Comparison of ENCODE assay signal across 35 mouse cellular contexts in genomic region chr16:57133611-57134010, GRCm38 (mm10).
"Had no signal": no experiment of that assay in that cellular context is flagged by ENCODE, and none has a peak within 500 bp of the region (broad histone marks: within the 10 kb centered on the region; RNA-seq: fewer than 3 reads in every experiment).

No protein-coding gene starts in this region.

- ATAC-seq: hindbrain, embryonic 16.5 days; hindbrain, postnatal 0 days; inflammation-experienced regulatory T-cells, adult 6 months; intestine, embryonic 15.5 days; intestine, embryonic 16.5 days; intestine, postnatal 0 days had no signal

- H3K4me3 ChIP-seq: heart, embryonic 12.5 days; heart, embryonic 13.5 days; heart, embryonic 15.5 days; hindbrain, embryonic 10.5 days; hindbrain, embryonic 12.5 days; hindbrain, embryonic 13.5 days; hindbrain, embryonic 15.5 days; intestine, embryonic 15.5 days; kidney, embryonic 15.5 days; layer of hippocampus, adult 2 months; left cerebral cortex, adult 2 months had no signal

- H3K9ac ChIP-seq: heart, embryonic 12.5 days; heart, embryonic 13.5 days; heart, embryonic 15.5 days; hindbrain, embryonic 12.5 days; hindbrain, embryonic 13.5 days; hindbrain, embryonic 14.5 days; hindbrain, embryonic 15.5 days; intestine, embryonic 15.5 days; kidney, embryonic 15.5 days had no signal

- H3K27me3 ChIP-seq: heart, embryonic 12.5 days; heart, embryonic 13.5 days; heart, embryonic 15.5 days; hindbrain, embryonic 12.5 days; hindbrain, embryonic 13.5 days; hindbrain, embryonic 15.5 days; intestine, embryonic 15.5 days; kidney, embryonic 15.5 days had no signal

- H3K4me1 ChIP-seq: heart, embryonic 12.5 days; heart, embryonic 13.5 days; intestine, embryonic 15.5 days had no signal

- H3K4me2 ChIP-seq: heart, embryonic 11.5 days; heart, embryonic 12.5 days; heart, embryonic 13.5 days; heart, embryonic 15.5 days; hindbrain, embryonic 12.5 days; hindbrain, embryonic 13.5 days; hindbrain, embryonic 14.5 days; hindbrain, embryonic 15.5 days; intestine, embryonic 15.5 days; kidney, embryonic 15.5 days had no signal

- DNase-seq: heart, postnatal 10 days; heart, postnatal 14 days; heart, postnatal 36 days; heart, postnatal 4 days; kidney, adult 11 months; kidney, adult 18-20 months; kidney, adult 2 months; kidney, adult 8-10 months; kidney, adult 9 months; kidney, postnatal 10 days; kidney, postnatal 14 days; kidney, postnatal 25 days; kidney, postnatal 36 days; kidney, postnatal 4 days; layer of hippocampus, adult 9-11 months; layer of hippocampus, postnatal 36 days had no signal

- H3K9me3 ChIP-seq: heart, embryonic 12.5 days; heart, embryonic 13.5 days; heart, embryonic 15.5 days; hindbrain, embryonic 10.5 days; hindbrain, embryonic 12.5 days; hindbrain, embryonic 13.5 days; hindbrain, embryonic 15.5 days; intestine, embryonic 15.5 days; kidney, embryonic 15.5 days had no signal

- H3K27ac ChIP-seq: heart, embryonic 13.5 days; heart, embryonic 15.5 days; hindbrain, embryonic 10.5 days; hindbrain, embryonic 12.5 days; hindbrain, embryonic 13.5 days; hindbrain, embryonic 14.5 days; hindbrain, embryonic 15.5 days; hindbrain, postnatal 0 days; intestine, embryonic 15.5 days; kidney, embryonic 15.5 days; kidney, postnatal 0 days; layer of hippocampus, adult 2 months; left cerebral cortex, adult 2 months had no signal
